Mouse (Mus musculus) telencephalon, adult 2 months (tissue): ENCODE measurements at regions not wholly inside any gene's neighbourhood (a gene's known extent, or its start where the extent isn't known, plus 50 kb on each side); places are given as distances from the start of the nearest gene placed in this dataset.
A peak's percentile ranks its signal among the peaks of the same experiment; 100 is the strongest.
"Not testable (repeated sequence)": the region's sequence is repeated elsewhere in the genome, so short reads cannot be mapped to it uniquely, and the experiment has no call there.

Experiments
- DNase-seq: peaks from one replicate; pipeline ENCODE4 v3.0.0-alpha.2; 2011; ENCODE audit warnings: low read depth, low spot score

- DNase-seq, result no peak
Observed at GRCm38 (mm10) chr10:38458975-38459374, 362.6 kb downstream of the Rfpl4b start.

GRCm38 (mm10) chr10:38458424-38458823 is 363.2 kb downstream of the Rfpl4b start:
- DNase-seq, result no peak

GRCm38 (mm10) chr10:38456786-38457185 is 364.8 kb downstream of the Rfpl4b start:
- no peak for DNase-seq

- peak; percentile 48 for DNase-seq
Observed at GRCm38 (mm10) chr10:38449263-38449662, 372.3 kb downstream of the Rfpl4b start.

- no peak for DNase-seq
Observed at GRCm38 (mm10) chr10:38447706-38448105, 373.9 kb downstream of the Rfpl4b start.

- DNase-seq, result peak; percentile 78
Observed at GRCm38 (mm10) chr10:38447256-38447655, 374.3 kb downstream of the Rfpl4b start.

- no peak for DNase-seq
Observed at GRCm38 (mm10) chr10:38439286-38439685, 382.3 kb downstream of the Rfpl4b start.

- DNase-seq, result no peak
Observed at GRCm38 (mm10) chr10:38436907-38437306, 384.7 kb downstream of the Rfpl4b start.

GRCm38 (mm10) chr10:38421541-38421940 is 400.0 kb downstream of the Rfpl4b start:
- DNase-seq, result no peak

- no peak for DNase-seq
Observed at GRCm38 (mm10) chr10:38419771-38420170, 401.8 kb downstream of the Rfpl4b start.

GRCm38 (mm10) chr10:38383161-38383560 is 438.4 kb downstream of the Rfpl4b start:
- DNase-seq, result no peak

GRCm38 (mm10) chr10:38381873-38382296 is 439.7 kb downstream of the Rfpl4b start:
- DNase-seq, result no peak

GRCm38 (mm10) chr10:38380388-38380787 is 441.2 kb downstream of the Rfpl4b start:
- no peak for DNase-seq

- DNase-seq, result no peak
Observed at GRCm38 (mm10) chr10:38366776-38367175, 454.8 kb downstream of the Rfpl4b start.

GRCm38 (mm10) chr10:38364876-38365275 is 456.7 kb downstream of the Rfpl4b start:
- no peak for DNase-seq

GRCm38 (mm10) chr10:38357539-38358232 is 463.9 kb downstream of the Rfpl4b start:
- peak; percentile 50 for DNase-seq

- no peak for DNase-seq
Observed at GRCm38 (mm10) chr10:38353973-38354372, 467.6 kb downstream of the Rfpl4b start.

GRCm38 (mm10) chr10:38353526-38353925 is 468.1 kb downstream of the Rfpl4b start:
- no peak for DNase-seq

- not testable (repeated sequence) for DNase-seq
Observed at GRCm38 (mm10) chr10:38347029-38347428, 474.6 kb downstream of the Rfpl4b start.

GRCm38 (mm10) chr10:38340406-38341175 is 481.0 kb downstream of the Rfpl4b start:
- DNase-seq, result peak; percentile 31

GRCm38 (mm10) chr10:38308716-38309392 is 512.7 kb downstream of the Rfpl4b start:
- no peak for DNase-seq

GRCm38 (mm10) chr10:38295724-38296123 is 525.9 kb downstream of the Rfpl4b start:
- DNase-seq, result no peak
